Mouse (Mus musculus) adrenal gland, postnatal 14 days (tissue): ENCODE data around the gene Isl1. TPM values are rescaled to one million over a fixed set of nuclear protein-coding genes. Genes with fewer than 3 reads are reported as not detected.

Experiments used
- DNase-seq: peaks from one replicate; pipeline ENCODE4 v3.0.0; 2021; ENCODE audit warnings: mixed read lengths
- total RNA-seq: library from RNA; stranded (reverse); gene quantifications from 2 replicates; pipeline ENCODE4 v1.2.3, GENCODE M21; 2021

The Isl1 gene
- total RNA-seq, 1 experiment from 2014 or later = 3.1 TPM

DNA sequence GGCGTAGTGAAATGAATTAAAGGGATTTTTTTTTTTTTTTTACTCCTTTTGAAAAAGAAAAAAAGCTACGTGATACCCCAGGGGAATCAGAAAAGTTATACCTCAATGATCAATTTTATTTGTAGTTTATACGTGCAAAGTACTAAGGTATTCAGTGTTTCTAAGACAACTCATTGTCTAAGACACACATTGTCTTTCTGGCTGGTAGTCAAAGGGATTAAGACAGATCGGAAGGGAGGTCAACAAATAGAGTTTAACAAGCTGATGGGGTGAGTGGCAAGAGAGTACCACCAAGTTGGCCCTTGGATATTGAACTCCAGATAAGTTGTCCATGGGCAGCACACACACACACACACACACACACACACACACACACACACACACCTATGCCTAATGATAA, 14.1 kb downstream of the Isl1 start:
- no peak for DNase-seq

DNA sequence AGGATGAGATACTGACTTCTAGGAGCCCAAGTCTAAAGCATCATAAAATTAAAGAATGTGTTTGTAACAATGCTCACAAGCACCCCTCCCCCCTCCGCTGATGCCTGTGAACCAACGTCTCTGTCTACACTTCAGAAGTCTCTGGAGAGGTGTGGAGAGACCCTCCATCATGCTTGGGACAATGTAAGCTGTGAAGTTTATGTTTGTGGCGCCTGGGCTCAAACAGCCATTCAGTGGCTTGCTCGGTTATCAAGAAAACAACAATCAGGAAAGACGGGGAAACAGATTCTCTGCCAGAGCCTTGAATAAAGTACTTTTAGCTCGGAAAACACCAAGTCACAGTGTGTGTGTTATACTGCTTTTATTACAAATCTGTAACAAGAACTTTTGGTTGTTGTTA, 14.8 kb downstream of the Isl1 start:
- DNase-seq = no peak

DNA sequence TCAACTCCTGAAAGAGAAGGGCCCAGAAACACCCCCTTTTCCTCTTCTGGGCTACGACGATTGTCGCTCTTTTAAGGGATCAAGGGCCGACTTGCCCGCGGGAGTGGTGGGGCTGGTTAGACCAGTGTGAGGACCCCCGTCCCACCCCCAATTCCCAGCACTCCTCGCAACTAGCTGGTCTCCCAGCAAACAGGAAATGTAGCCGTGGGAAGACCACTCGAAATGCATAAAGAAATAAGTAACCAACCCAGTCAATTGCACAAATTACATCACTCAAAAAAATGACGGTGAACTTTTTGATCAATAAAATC, 15.4 kb downstream of the Isl1 start:
- DNase-seq = no peak

DNA sequence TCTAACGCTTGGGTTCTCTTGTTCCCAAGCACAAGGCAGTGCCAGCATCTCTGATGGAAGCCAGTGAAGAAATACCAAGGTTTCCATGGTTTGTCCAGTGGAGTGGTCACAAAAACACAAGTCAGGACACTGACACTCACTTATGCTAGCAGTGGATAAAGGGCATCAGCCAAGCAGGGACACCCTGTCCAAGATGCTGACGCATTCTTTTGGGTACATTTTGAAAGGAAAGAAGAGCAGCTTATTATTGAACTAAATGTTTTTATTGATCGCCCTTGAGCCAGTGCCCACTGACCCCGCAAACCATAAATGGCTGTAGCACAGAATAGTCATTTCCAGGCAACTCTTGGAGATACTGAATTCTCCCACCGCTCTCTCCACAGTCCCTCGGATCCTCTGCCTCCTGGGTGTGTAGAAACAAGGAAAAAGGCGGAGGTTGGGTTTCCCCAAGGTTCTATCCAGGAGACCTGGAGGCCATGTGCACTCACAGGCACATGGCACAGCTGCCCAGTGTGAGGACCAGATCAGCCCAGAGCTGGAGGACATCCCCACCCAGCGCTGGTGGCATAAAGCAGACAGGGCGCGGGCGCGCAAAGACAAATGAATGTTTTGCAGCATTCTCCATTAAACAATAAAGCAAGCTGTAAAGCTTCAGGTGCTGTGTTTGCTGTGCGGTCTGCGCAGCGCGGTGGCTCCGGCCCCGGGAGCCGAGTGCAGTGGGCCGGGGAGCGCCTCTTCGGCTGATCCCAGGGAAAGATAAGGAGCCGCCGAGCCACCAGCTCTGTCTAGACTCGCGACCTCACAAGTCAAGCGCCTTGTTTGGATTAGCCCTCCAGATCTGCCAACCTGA, 16.0 kb downstream of the Isl1 start:
- no peak for DNase-seq

DNA sequence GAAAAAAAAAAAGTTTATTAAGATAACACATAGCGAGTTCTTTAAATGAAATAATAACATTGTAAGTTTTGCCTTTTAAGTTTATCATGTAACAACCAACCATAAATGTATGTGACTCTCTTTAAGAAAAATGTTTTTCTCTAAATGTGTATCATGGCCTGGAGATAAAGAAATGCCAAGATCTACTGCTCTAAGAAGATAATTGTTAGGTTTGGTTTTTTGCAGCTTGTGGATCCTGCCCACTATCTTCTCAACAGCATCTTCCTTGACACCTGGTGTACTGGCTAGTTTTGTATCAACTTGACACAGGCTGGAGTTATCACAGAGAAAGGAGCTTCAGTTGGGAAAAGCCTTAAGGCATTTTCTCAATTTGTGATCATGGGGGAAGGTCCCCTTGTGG, 19.8 kb downstream of the Isl1 start:
- DNase-seq = no peak

DNA sequence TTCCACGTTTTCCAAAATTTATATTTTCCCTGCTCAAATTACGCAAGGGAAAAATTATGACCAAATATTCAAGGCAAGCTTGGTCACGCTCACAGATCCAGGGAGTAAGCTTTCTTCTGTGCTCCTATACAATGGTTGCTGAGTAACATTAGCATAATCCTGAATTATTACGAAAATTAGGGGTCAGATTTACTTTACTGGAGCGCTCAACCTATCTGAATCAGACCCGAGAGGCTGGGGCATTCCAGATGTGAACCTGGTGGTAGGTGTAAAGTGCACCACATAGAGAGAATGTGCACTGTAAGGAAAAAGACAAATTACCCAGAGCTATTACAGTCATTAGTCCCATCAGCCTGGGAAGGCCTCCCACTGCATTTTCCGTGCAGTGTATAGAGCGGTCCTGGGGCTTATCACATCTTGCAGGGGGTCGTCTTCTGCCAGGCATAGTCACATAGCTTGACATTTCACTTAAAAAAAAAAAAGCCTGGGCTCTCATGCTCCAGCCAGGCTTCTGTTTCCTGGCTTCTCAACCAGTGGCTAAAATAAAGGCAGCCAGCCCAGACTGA, 30.2 kb downstream of the Isl1 start:
- DNase-seq = no peak
